Mouse (Mus musculus) forebrain, embryonic 16.5 days (tissue): Measurements from ENCODE around the gene Cct8l1. TPM values are rescaled to one million over a fixed set of nuclear protein-coding genes. Genes with fewer than 3 reads are reported as not detected.

Experiments used
- ATAC-seq: fragments of 200-750 bp; cut with Nextera tagmentation; 2 replicates; pipeline ENCODE4 v1.8.0; 2017; ENCODE audit warnings: mild to moderate bottlenecking, moderate library complexity
- H3K27ac ChIP-seq: fragments of 300-500 bp; sonication (generic); 2 replicates; pipeline ENCODE4 v1.5.1; 2014; ENCODE audit warnings: low read length, control low read depth
- H3K27me3 ChIP-seq: fragments of 300-500 bp; sonication (generic); replicated peaks from 2 replicates; pipeline ENCODE4 v1.6.1; 2014; ENCODE audit warnings: low read length; ENCODE audit not compliant: control insufficient read depth, insufficient read depth
- H3K36me3 ChIP-seq: fragments of 300-500 bp; sonication (generic); 2 replicates; pipeline ENCODE4 v1.6.1; 2014; ENCODE audit not compliant: control insufficient read depth, insufficient read depth
- H3K4me1 ChIP-seq: fragments of 300-500 bp; sonication (generic); replicated peaks from 2 replicates; pipeline ENCODE4 v1.6.1; 2014; ENCODE audit warnings: low read length; ENCODE audit not compliant: control insufficient read depth, insufficient read depth
- H3K4me2 ChIP-seq: fragments of 300-500 bp; sonication (generic); 2 replicates; pipeline ENCODE4 v1.6.1; 2014; ENCODE audit warnings: mild to moderate bottlenecking, low read length, control low read depth
- H3K4me3 ChIP-seq: fragments of 300-500 bp; sonication (generic); replicated peaks from 2 replicates; pipeline ENCODE4 v1.5.1; 2014; ENCODE audit warnings: mild to moderate bottlenecking, low read length, control low read depth
- H3K9ac ChIP-seq: fragments of 300-500 bp; sonication (generic); replicated peaks from 2 replicates; pipeline ENCODE4 v1.6.1; 2014; ENCODE audit warnings: low read depth, low read length, control low read depth
- H3K9me3 ChIP-seq: fragments of 300-500 bp; sonication (generic); 2 replicates; pipeline ENCODE4 v1.6.1; 2016; ENCODE audit warnings: low read length; ENCODE audit not compliant: control insufficient read depth
- WGBS: fragments of 180-500 bp; shearing (Covaris S2); extraction: QIAGEN DNeasy Blood & Tissue Kit; methylation state at CpG from one replicate; pipeline ENCODE4 v1.1.7; 2014; 5-methylcytosine and 5-hydroxymethylcytosine counted together
- polyA plus RNA-seq: library from polyadenylated mRNA; unstranded; fragments of >200 nt; fragmentation: Nextera tagmentation; extraction: Ambion mirVana; gene quantifications from 2 replicates; pipeline ENCODE4 v1.2.1, GENCODE M21; 2015

Cct8l1 gene
- 0.12 TPM in 1 of 2 replicates, not detected in the other for polyA plus RNA-seq

DNA sequence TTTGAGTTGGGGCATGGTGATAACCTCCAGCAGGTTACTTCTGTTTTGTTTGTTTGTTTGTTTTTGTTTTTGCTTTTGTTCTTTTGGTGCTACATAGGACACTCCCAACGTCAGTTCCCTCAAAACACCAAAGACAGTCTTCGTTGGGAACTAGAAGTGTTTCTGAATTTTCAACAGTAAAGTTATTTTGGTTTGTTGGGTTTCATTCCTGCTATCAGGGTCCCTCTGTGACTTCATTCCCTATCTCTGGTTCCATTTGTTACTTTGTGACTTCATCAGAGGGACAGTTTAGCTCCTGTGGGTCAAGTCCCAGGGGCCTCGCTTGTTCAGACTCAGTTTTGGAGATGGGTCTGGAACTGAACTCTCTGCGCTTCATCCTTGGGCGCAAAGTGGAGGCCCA is at the start of gene Cct8l1:
Gene Cct8l1 (plus strand): TSS at position 301 of the 400 bp plus-strand sequence.
- H3K36me3 ChIP-seq: no peaks in the 10 kb centered on the region
- WGBS: 90% methylated on average over 5 of the region's 5 CpGs
- ATAC-seq: no peak
- H3K4me2 ChIP-seq: no peak within 1 kb of the TSS
- H3K27me3 ChIP-seq: no peaks in the 10 kb centered on the region
- H3K4me3 ChIP-seq: no peak within 1 kb of the TSS
- H3K4me1 ChIP-seq: no peaks in the 10 kb centered on the region
- no peaks in the 10 kb centered on the region for H3K9me3 ChIP-seq
- H3K9ac ChIP-seq: no peak within 1 kb of the TSS
- H3K27ac ChIP-seq: no peak within 1 kb of the TSS

DNA sequence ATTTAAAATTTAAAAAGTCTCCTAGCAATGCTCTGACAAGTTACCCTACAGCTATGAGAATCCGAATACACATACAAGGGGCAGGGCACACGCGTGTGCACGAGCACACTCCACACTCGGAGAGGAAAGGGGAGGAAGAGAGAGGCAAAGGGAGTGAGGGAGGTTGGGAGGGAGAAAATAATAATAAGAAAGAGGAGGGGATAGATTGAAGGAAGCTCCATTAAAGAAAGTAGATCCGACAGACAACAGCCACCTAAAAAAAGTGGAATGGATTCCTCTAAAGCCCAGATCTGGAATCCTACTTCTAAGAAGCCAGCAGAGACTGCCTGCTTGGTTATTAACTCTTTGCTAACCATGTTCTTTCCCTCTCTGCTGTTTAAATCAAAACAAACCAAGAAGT is 43.8 kb upstream of the Cct8l1 start:
- Histone ChIP-seq H3K4me3 (peak overlapping the region; percentile 39), H3K27me3 (no peaks in the 10 kb centered on the region), H3K4me2 (peak overlapping the region; percentile 45), H3K27ac (0 out of 2 replicates have a peak overlapping the region, but pooled peaks have one; percentile 16), H3K36me3 (no peaks in the 10 kb centered on the region), H3K4me1 (peaks cover 7% of the 10 kb centered on the region; the same call in 1 of the 2 replicates), H3K9ac (peak overlapping the region; percentile 24; the same call in 1 of the 2 replicates), H3K9me3 (no peaks in the 10 kb centered on the region)
- WGBS: 1% methylated on average over 6 of the region's 6 CpGs
- ATAC-seq: peak; percentile 87

DNA sequence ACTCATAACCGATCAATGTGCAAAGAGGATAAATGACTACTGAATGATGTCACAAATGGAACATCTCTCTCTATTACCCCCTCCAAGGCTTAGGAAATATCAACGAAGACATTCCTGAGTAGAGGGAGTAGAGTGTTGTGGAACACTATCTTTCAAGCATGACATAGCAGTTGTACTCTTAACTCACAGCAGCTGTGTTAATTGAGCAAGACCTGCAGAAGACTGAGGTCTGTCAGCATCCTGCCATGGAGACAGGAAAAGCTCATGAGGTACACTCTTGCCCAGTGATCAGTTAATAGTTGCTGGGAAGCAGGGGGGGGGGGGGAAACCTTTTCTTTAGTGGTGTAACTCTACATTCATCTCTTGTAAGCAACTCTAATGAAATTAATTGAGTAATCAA is 40.1 kb upstream of the Cct8l1 start:
- peaks cover 7% of the 10 kb centered on the region; the same call in 1 of the 2 replicates for H3K4me1 ChIP-seq
- whole genome bisulfite sequencing: 84% methylated on average over 2 of the region's 2 CpGs
- H3K4me2 ChIP-seq: no peak overlapping the region
- H3K27ac ChIP-seq: no peak overlapping the region
- ATAC-seq: no peak
- no peak overlapping the region for H3K4me3 ChIP-seq
- H3K36me3 ChIP-seq: no peaks in the 10 kb centered on the region
- no peaks in the 10 kb centered on the region for H3K27me3 ChIP-seq
- no peak overlapping the region for H3K9ac ChIP-seq
- H3K9me3 ChIP-seq: no peaks in the 10 kb centered on the region

GRCm38 (mm10) chr5:25478863-25479262 is 37.0 kb upstream of the Cct8l1 start:
- Histone ChIP-seq H3K9ac (no peak overlapping the region), H3K36me3 (no peaks in the 10 kb centered on the region), H3K9me3 (no peaks in the 10 kb centered on the region), H3K4me1 (no peaks in the 10 kb centered on the region), H3K4me3 (no peak overlapping the region), H3K27me3 (no peaks in the 10 kb centered on the region), H3K27ac (no peak overlapping the region), H3K4me2 (no peak overlapping the region)
- ATAC-seq: no peak

- Histone ChIP-seq H3K4me2 (peak overlapping the region; percentile 90), H3K9me3 (no peaks in the 10 kb centered on the region), H3K36me3 (no peaks in the 10 kb centered on the region), H3K4me3 (peak overlapping the region; percentile 88), H3K9ac (no peak overlapping the region; the same call in 1 of the 2 replicates), H3K27ac (no peak overlapping the region), H3K27me3 (no peaks in the 10 kb centered on the region), H3K4me1 (peaks cover 19% of the 10 kb centered on the region)
- ATAC-seq: no peak
- WGBS: 37% methylated on average over 2 of the region's 2 CpGs
These were observed 19.2 kb upstream of the Cct8l1 start for GRCm38 (mm10) chr5:25496652-25497051.

DNA sequence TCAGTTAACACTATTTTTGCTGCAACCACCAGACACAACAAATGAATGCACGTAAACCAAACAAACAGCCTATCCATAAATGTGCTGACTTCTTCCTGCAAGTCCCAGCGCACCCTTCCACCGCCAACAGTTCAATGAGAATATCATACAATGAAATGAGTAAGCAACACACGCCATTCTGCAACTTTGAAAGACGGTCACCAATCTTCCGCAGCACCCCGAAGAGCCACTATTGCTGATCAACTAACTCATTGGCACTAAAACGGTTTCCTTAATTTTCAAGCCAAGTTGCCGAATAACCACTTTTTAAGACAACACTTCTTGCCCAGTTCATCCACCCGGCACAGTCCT is 18.5 kb upstream of the Cct8l1 start:
- H3K27me3 ChIP-seq: no peaks in the 10 kb centered on the region
- H3K4me2 ChIP-seq: peak overlapping the region; percentile 90
- ATAC-seq: no peak
- under 1% methylated on average over 10 of the region's 10 CpGs for WGBS
- peak overlapping the region; percentile 98 for H3K9ac ChIP-seq
- H3K36me3 ChIP-seq: no peaks in the 10 kb centered on the region
- peak overlapping the region; percentile 100 for H3K27ac ChIP-seq
- H3K4me3 ChIP-seq: peak overlapping the region; percentile 88
- peaks cover 19% of the 10 kb centered on the region for H3K4me1 ChIP-seq
- H3K9me3 ChIP-seq: no peaks in the 10 kb centered on the region

DNA sequence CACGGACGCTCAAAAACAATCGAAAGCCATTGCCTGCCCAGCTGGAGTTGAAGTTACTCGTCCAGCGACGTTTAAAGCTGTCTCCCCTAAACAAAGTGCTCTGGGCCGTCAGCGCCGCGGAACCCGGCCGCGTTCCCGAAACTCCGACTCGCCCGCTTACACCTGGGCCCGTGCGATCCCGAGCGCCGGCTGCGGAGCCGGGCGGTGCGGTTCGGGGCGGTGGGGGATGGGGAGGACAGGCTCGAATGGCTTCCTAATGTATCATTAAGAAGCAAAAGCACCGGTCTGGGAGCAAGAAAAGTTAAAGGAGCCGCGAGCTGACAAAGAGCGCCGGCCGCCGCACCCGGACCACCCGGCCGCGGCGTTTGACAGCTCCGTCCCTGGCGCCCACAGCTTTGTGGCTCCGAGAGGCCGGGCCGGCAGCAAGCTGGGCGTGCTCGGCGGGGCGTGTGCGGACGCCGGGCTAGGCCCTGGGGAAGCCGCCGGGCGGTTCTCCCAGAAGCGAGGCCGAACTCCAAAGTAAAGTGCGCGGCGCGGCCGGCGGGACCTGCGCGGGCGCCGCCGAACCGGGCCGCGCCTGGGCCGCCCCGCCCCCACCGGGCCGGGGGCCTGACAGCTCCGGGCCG is 18.0 kb upstream of the Cct8l1 start:
- H3K9ac ChIP-seq: peak overlapping the region; percentile 98
- H3K4me1 ChIP-seq: peaks cover 19% of the 10 kb centered on the region
- no peaks in the 10 kb centered on the region for H3K27me3 ChIP-seq
- H3K4me3 ChIP-seq: peak overlapping the region; percentile 88
- WGBS: under 1% methylated on average over 70 of the region's 78 CpGs
- ATAC-seq: peak; percentile 4
- peak overlapping the region; percentile 100 for H3K27ac ChIP-seq
- H3K9me3 ChIP-seq: no peaks in the 10 kb centered on the region
- no peaks in the 10 kb centered on the region for H3K36me3 ChIP-seq
- H3K4me2 ChIP-seq: peak overlapping the region; percentile 90

DNA sequence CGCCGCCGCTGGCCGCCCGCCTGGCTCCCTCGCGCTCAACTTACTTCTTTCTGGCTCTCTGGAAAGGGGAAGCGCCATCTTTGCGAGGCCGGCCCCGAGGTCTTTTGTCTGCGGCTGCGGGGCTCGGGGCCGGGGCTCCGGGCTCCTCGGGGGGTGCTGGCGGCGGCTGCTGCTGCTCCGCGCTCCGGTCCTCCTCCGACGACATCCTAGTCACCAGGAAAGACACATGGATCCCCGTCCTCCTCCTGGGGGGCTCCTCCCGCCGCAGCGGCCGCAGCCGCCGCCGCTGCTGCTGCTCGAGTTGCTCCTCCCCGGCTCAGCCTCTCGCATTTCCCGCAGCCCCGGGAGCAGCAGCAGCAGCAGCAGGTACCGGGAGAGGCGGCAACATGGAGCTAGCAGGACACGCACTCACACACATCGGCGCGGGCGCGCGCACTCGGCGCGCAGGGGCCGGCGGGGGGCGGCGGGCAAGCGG is 17.5 kb upstream of the Cct8l1 start, which contains the start of gene Kmt2c:
Gene Kmt2c (minus strand): TSS at position 438 of the 475 bp plus-strand sequence.
- Histone ChIP-seq H3K9ac (peak within 1 kb of the TSS; percentile 98), H3K36me3 (no peaks in the 10 kb centered on the region), H3K9me3 (no peaks in the 10 kb centered on the region), H3K27me3 (no peaks in the 10 kb centered on the region), H3K4me2 (peak within 1 kb of the TSS; percentile 90), H3K4me1 (peaks cover 19% of the 10 kb centered on the region), H3K4me3 (peak within 1 kb of the TSS; percentile 88), H3K27ac (peak within 1 kb of the TSS; percentile 100)
- ATAC-seq: peak; percentile 9; the same call in 1 of the 2 replicates
- under 1% methylated on average over 48 of the region's 54 CpGs for WGBS

- under 1% methylated on average over 40 of the region's 87 CpGs for WGBS
- H3K36me3 ChIP-seq: no peaks in the 10 kb centered on the region
- H3K27ac ChIP-seq: peak overlapping the region; percentile 100
- peak; percentile 76 for ATAC-seq
- H3K27me3 ChIP-seq: no peaks in the 10 kb centered on the region
- H3K4me2 ChIP-seq: peak overlapping the region; percentile 68
- H3K4me3 ChIP-seq: peak overlapping the region; percentile 88
- no peaks in the 10 kb centered on the region for H3K9me3 ChIP-seq
- peaks cover 19% of the 10 kb centered on the region for H3K4me1 ChIP-seq
- H3K9ac ChIP-seq: peak overlapping the region; percentile 98
These were observed 16.9 kb upstream of the Cct8l1 start for GRCm38 (mm10) chr5:25498821-25499422.
